Mouse (Mus musculus) hematopoietic stem cell, adult 5-6 weeks (primary cell): ENCODE results near the gene Ccdc34. TPM values are rescaled to one million over a fixed set of nuclear protein-coding genes. Genes with fewer than 3 reads are reported as not detected.

Experiments used
- ATAC-seq, 2 experiments: fragments of 125-278 bp in 1 of 2; replicated peaks in 1 of 2; 2 replicates each; pipeline ENCODE4 v1.8.0; 2016 to 2017; ENCODE audit warnings: inconsistent platforms in 2 of 2, mild to moderate bottlenecking in 2 of 2, moderate number of reproducible peaks in 2 of 2, low read depth in 1 of 2, moderate TSS enrichment in 1 of 2; ENCODE audit not compliant: low FRiP score in 2 of 2, poor library complexity in 2 of 2, severe bottlenecking in 2 of 2, insufficient read depth in 1 of 2, low TSS enrichment in 1 of 2
- total RNA-seq: library from RNA; stranded (forward); fragments of 172-1452, 232-1000 nt; gene quantifications from 2 replicates; pipeline ENCODE4 v1.2.3, GENCODE M21; 2017

Ccdc34 gene
- total RNA-seq: 50.1 and 58.3 TPM in 2 replicates

DNA sequence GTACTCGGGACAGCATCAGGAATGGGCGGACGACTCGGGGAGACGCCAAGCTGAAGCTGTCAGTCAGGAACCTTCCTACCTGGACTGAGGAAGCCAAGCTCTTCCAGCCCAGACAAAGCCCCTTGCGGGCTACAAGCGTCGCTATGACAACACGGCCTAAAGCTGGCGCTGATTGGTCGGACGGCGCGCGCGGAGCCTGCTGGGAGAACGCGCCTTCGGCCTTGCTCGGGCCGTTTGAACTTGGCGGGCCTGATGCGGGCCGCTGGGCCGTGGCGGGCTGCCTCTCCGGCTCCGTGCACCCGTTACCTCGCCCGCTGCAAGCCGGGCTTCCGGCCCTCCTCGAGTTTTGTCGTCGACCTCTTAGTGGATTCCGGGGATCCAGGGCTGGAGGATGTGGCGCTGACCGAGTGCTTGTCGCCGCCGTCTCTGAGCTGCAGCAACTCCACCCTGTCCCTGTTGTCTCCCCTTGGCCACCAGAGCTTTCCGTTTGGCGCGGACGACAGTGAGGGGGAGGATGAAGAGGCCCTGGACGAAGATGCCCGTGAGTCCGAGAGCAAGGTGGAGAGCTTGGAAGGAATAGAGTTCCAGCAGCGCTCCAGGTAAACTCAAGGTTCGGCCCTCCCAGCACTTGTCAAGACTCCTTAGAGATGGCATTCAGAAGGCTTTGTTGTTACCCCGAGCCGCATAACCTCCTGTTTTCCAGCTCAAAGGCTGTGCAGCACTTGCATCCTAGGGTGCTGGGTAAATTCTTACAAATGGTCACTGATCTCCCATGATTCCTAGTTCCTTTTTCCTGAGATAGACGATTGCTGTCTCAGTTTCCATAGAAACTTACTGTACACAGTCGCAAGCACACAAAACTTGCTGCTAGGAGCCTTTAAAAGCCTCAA, at the start of gene Ccdc34:
Gene Ccdc34 (plus strand): TSS at position 202 of the 890 bp plus-strand sequence.
- ATAC-seq: peak; percentile 98 to 99

DNA sequence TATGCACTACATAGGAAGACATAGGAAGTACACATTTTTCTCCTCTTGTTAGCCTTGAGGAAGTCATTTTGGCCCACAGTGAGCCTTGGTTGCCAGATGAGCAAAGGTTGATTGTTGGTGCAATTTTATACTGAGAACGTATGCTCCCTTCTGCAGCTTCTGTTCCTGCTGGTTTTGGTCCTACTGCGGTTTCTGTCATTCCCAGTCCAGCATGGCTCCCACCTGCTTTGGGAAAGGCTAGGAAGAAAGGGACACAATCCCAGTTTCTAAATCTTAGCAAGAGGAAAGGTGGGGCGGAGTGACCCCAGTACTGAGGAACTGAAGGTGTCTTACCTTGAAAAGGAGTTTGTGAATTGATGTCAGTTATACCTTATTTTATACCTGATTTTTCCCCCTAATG, 48.2 kb upstream of the Ccdc34 start:
- no peak for ATAC-seq

DNA sequence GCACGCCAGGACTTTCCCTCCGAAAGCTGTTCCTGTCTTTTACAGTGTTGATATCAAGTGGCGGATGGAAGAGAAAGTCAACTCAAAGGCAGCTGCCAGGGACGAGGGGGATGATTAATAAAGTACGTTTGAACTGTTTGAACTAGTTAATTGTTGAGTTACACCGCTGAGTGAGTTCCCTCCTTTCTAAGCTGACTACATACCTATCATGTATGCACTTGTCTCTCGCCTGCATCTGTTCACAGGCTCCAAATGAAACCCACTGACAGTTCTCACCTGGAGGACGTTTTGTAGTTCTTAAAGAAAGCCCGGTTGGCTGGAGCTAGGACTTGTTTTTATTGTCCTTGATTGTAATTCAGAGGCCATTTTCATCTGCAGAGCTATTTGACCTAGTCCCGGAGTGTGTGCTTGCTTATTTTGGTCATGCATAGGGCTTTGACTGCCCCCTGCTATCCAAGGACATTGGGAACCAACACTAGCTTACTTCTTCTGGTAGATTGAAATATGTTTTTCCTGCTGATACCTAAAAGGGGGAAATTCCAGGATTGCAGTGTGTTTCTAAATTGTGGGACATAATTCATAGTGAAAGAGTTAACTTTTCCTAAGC, 47.6 kb upstream of the Ccdc34 start:
- no peak for ATAC-seq

DNA sequence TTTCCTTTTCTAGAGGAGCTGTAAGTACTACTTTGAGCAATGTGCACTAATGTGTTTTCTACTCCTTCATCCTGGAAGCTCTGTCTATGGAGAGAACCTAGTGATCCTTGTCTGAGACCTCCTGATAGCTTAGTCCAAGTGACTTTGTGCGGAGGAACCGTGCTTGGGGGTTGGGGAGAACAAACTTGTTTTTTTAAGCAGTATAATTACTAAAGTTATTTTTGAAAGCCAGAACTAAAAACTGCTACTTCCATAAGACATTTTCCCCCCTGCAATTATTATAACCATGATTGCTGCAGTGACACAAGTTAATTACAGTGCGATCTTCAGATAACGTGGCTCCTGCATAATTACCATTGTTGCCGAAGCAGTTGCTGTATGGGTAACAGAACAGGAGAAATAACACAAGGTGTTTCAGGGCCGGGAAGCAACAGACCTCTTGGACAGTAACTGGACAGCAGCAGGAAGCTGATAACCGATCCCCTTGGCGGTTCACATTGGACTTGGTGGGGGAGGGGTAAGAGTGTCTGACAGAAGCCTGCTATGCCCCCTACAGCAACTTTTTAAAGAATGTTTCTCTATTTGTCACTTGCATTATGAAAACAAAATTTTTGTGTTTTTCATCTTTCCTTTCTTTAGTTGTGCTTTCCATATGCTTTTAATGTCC, 46.7 kb upstream of the Ccdc34 start:
- no peak for ATAC-seq

DNA sequence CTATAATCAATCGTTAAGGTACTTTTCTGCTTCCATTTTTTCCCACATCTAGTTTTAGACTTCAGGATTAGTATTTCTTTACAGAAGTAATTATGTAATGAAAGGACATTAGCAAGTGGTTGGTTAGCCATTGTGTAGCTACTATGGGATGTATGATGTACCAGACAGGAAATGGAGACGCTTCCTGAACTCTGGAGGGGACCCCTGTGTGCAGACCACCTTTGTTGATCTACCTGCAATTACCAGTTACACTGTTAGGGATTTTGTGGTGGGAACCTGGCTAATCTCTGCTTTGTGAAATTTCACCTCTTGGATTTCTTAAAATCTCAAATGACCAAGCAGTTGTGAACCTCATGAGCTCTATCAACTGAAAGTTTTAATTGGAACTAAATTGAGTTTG, 45.3 kb upstream of the Ccdc34 start:
- ATAC-seq: no peak

DNA sequence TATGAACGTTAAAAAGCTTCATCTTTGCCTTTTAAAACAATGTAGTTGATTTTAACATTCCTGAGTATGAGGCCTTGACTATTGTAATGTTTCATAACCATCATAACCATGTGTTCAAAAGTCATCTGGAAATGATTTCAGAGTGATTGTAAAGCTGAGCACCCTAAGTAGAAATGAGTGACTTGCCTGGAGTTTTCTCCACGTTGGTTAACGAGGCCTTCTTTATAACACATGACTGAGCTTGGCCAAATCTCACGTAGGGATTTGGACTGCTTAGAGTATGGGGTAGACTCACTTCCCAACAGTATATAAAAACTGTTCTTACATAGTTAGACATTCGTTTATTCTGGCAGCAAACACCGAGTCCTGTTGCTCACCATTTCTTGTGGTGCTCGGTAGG, 44.7 kb upstream of the Ccdc34 start:
- ATAC-seq: no peak

DNA sequence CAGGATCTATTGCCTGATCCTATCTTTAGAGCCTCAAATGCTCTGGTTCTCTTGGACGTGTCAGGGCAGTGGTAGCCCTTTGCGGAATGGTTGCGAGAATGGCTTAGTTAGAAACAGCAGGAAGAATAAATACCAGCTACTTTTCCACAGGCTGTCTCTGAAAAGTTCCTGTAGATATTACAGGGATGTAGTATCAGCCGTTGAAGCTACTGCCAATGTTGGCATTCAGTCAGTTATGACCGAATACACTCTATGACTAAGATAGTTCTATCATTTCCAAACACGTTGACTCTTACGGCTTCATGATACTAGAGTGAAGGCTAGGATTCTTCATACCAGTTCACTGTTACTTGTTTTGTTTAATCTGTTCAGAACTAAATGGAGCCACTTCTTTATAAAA, 42.8 kb upstream of the Ccdc34 start:
- no peak for ATAC-seq

DNA sequence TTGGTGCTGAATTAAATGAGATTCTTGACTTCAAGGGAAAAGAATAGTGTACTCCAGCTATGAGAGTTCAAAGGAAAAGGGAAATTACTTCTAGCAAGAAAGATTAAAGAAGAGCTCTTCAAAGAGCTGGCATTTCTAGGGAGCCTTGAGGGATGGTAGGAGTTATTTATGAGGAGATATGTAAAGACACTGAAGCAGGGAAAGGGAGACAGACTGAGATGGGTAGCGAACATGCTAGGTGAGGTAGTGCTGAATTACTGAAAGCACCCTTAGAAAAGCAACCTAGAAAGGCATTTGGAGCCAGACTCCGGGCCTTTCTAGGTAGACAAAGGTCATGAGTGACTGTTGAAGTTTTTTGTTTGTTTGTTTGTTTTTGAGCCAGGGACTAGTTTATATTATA, 41.4 kb upstream of the Ccdc34 start:
- ATAC-seq: no peak

DNA sequence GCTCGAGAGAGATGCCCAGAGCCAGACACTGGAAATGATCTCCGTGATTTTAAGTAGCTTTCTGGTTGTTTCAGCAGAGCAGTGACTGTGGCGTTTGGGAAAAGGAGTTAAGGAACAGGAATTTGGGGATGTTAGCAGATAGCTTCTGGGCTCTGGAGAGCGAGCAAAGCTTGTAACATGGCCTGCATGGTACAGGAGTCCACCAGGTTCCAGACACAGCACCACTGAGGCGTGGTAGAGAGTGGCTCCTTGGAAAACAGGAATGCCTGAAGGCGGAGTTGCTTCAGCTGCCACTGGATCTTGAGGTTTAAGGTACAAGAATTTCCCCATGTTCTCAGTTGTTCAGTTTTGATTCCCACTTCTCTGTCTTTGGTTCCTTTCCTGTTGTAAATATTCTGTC, 40.3 kb upstream of the Ccdc34 start:
- no peak for ATAC-seq

DNA sequence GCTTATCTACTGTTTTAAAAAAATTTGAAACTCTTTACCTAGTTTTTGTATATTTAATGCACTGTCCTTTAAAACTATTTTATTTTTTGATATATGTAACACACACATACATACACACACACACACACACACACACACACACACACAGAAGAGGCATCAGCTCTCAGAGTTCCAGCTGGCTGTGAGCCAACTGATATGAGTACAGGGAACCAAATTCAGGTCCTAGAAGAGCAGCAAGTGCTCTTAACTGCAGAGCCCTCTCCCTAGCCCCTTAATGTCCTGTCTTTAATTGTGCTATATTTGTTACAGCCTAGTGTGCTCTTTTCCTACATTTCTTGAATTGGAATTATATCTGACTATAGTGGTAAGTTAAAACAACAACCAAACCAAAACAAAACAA, 38.4 kb upstream of the Ccdc34 start:
- no peak; a peak in 1 of 4 replicates for ATAC-seq

DNA sequence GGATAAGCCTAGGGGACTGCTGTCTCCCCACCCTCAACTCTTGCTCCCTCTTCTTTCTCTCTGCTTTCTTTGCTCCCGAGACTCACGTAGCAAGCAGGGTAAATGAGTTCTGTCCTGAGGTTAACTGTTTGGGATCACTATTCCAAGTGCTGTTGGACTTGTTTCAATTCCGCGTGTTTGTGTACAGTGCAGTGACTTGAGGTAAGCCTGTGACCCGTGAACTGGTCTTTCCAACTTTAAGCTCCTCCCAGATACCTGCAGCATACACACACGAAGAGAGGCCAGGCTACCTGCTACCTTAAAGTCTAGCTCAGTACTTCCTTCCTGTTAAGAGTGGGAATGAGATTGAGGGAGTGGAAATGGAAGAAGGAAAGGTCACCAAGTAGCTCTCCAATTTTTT, 34.2 kb upstream of the Ccdc34 start:
- no peak for ATAC-seq

DNA sequence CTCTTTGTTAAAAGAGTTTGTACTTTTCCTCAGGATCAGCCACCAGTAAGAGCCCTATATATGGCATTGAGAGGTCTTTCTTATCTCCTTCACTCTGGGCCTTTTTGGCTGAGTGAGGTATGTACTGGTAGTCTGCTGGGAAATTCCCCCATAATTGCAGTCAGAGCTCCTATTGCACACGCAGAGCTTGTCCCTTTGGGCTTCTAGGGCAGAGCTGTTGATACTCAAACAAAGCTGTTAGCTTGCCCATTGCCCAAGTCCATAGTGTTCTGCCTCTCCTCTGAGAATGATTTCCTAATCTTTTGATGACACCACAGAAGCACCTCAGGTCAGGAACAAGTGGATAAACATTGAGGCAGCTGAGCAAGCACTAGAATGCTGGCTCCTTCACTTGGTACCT, 32.7 kb upstream of the Ccdc34 start:
- ATAC-seq: no peak

DNA sequence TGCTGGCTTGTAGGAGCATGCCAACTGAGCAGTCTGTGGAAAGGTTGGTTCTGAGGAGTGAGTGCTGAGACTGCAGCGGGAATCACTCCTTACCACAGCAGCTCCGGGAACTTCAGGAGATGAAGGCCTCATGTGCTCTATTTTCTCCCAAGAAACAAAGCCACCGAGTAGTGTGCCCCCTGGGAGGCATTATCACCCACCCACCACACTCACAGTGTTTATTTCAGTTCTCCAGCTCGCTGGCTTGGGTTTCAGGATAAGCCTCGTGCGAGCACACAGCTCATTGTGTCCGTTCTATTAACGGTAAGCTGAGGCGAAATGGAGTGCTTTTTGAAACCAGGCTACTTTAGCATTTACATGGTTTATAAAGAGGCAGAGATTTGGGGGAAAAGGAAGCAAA, 32.1 kb upstream of the Ccdc34 start:
- ATAC-seq: no peak

DNA sequence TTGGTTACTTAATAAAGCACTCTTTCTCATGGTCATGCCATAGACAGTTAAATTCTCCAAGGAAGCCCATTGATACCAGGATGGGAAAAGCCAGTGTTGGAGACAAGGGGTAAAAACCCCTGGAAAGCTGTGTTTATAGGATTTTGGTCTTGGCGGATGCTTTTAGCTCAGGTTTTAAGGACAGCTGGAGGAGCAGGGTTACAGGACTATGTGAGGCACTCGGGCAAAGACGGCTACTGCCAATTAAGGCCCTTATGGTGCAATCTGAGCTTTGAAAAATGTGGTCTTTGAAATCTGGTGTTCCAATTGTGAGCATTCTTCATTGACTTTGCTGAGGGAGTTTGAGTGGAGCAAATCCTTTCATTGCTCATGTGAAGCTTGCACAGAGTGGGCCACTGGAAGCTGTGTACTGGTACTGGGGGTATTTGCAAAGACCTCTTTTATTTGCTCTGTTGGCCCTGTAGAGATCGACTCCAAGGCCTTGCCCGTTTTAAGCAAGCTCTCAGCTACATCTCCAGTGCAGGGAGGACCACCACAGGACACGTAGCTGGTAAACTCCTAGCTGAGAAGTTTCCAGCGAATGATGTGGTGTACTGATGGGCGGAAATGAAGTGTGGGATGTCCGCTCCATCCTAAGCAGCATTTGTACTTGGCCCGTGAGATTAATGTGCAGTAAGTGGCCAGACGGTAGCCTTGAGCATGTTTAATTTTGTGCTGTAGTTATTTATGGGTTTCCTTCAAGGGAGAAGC, 31.4 kb upstream of the Ccdc34 start:
- no peak for ATAC-seq

DNA sequence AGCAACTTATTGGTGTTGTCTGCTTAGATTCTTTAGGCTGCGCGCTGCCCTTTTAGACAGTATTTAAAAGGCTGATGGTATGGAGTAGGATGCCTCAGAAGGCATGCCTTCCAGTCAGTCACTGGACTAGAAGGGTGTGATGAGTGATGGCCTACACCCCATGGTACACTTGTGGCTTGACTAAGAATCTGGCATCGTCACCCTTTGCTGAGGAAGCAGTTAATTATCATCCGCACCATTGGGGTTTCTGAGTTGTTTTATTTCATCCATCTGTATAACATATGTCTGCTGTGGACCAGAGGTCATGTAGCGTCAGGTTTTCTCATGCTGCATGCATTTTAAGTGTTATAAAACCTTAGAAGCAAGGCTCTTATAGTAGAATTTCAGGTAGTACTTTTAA, 29.7 kb upstream of the Ccdc34 start:
- no peak for ATAC-seq

DNA sequence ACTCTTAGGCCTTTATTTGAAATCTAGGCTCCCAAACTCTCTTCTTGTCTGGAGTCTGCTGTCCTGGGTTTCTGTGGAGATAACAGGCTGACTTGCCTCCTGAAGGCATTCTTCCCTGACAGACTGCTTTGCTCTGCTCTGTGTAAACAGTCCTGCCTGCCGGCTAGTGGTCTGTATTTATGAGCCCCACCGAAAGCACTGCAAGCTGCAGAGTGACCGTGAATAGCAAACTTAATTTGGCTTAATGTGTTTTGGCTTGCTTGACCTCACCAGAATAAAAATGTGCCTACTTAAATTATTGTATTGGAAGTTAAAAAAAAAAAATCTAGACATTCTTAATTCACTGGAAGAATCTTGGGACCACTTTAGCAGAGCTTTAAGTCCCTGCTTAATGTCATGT, 28.4 kb upstream of the Ccdc34 start:
- ATAC-seq: no peak

DNA sequence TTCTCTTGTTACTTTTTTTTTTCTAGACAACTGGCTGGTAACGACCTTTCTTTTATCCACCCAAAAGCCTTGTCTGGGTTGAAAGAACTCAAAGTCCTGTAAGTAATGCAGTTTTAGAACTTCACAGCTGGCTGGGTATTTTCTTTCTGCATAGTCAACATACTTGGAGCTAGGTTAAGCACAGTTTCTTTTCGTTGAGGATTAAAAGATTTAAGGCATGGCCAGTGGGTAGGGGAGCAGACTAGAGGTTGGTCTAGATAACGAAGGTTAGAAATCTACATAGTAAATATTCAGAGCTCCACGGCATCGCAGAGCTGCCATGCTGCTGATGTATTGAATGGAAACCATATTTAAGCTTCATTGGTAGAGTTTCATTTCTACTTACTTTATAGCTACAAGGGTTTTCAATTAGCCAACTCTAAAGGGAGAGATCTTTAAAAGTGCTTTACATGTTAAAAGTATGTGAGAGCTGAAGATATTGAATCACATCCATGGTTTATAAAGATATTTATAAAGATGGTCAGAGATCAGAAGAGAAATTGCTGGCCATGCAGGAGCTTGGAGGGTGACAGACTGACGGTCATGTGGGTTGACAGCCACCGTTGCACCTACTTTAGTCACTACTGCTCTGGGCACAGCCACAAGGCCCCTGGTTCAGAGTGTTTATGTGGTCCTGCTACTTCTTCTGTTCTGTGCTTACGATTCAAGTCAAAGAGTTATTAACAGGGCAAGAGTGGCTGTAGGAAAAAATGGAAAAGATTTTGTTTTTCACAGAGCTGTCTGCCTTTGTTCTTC, 27.7 kb upstream of the Ccdc34 start:
- ATAC-seq: no peak
